Mouse (Mus musculus) C2C12 (cell line): Measurements from ENCODE around the gene Pbld1.

Source experiments
- CTCF ChIP-seq: IDR thresholded peaks from one replicate; pipeline ENCODE4 v1.5.1; 2011; ENCODE audit not compliant: control insufficient read depth, insufficient read depth, insufficient read length
- MAX ChIP-seq: IDR thresholded peaks from one replicate; pipeline ENCODE4 v1.6.1; 2011; ENCODE audit warnings: mild to moderate bottlenecking, control low read depth

DNA sequence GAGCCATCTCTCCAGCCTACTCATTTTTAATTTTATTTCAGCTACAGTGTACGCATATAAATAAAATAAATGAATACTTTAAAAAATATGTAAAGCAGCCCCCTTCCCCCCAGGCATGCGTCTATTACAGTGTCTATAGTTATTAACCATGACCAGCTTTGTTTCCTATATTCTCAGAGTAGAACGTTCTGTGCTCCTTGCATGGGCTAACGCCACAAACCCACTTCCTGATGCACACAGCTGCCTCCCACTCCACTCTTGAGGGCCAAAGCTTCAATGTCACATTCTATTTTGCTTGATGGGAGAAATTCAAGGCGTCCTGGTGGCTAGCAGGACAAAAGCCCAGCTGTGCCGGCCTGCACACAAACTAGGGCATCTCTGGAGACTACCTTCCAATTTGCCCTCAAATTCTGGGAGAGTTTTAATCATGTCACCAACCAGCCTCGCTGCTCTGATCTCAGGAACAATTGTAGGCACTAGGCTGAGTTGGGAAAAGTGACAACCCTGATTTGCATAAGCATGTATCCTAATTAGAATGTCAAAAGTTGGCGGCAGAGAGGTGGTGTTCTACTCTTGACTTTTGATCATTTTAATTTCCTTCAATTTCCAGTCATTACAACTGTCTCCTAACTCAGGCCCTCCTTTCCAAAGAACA, 29.3 kb downstream of the Pbld1 start:
- TF ChIP-seq MAX (no peak), CTCF (no peak)
